Mouse (Mus musculus) forebrain, embryonic 16.5 days (tissue): Measurements from ENCODE around the gene Nfkbil1. TPM values are rescaled to one million over a fixed set of nuclear protein-coding genes. Genes with fewer than 3 reads are reported as not detected.

Experiments
- ATAC-seq: fragments of 200-750 bp; cut with Nextera tagmentation; 2 replicates; pipeline ENCODE4 v1.8.0; 2017; ENCODE audit warnings: mild to moderate bottlenecking, moderate library complexity
- H3K27ac ChIP-seq: fragments of 300-500 bp; sonication (generic); 2 replicates; pipeline ENCODE4 v1.5.1; 2014; ENCODE audit warnings: low read length, control low read depth
- H3K27me3 ChIP-seq: fragments of 300-500 bp; sonication (generic); replicated peaks from 2 replicates; pipeline ENCODE4 v1.6.1; 2014; ENCODE audit warnings: low read length; ENCODE audit not compliant: control insufficient read depth, insufficient read depth
- H3K36me3 ChIP-seq: fragments of 300-500 bp; sonication (generic); 2 replicates; pipeline ENCODE4 v1.6.1; 2014; ENCODE audit not compliant: control insufficient read depth, insufficient read depth
- H3K4me1 ChIP-seq: fragments of 300-500 bp; sonication (generic); replicated peaks from 2 replicates; pipeline ENCODE4 v1.6.1; 2014; ENCODE audit warnings: low read length; ENCODE audit not compliant: control insufficient read depth, insufficient read depth
- H3K4me2 ChIP-seq: fragments of 300-500 bp; sonication (generic); 2 replicates; pipeline ENCODE4 v1.6.1; 2014; ENCODE audit warnings: mild to moderate bottlenecking, low read length, control low read depth
- H3K4me3 ChIP-seq: fragments of 300-500 bp; sonication (generic); replicated peaks from 2 replicates; pipeline ENCODE4 v1.5.1; 2014; ENCODE audit warnings: mild to moderate bottlenecking, low read length, control low read depth
- H3K9ac ChIP-seq: fragments of 300-500 bp; sonication (generic); replicated peaks from 2 replicates; pipeline ENCODE4 v1.6.1; 2014; ENCODE audit warnings: low read depth, low read length, control low read depth
- H3K9me3 ChIP-seq: fragments of 300-500 bp; sonication (generic); 2 replicates; pipeline ENCODE4 v1.6.1; 2016; ENCODE audit warnings: low read length; ENCODE audit not compliant: control insufficient read depth
- WGBS: fragments of 180-500 bp; shearing (Covaris S2); extraction: QIAGEN DNeasy Blood & Tissue Kit; methylation state at CpG from one replicate; pipeline ENCODE4 v1.1.7; 2014; 5-methylcytosine and 5-hydroxymethylcytosine counted together
- polyA plus RNA-seq: library from polyadenylated mRNA; unstranded; fragments of >200 nt; fragmentation: Nextera tagmentation; extraction: Ambion mirVana; gene quantifications from 2 replicates; pipeline ENCODE4 v1.2.1, GENCODE M21; 2015

Nfkbil1 gene
- polyA plus RNA-seq, 1 experiment from 2014 or later, result 10.7 TPM

DNA sequence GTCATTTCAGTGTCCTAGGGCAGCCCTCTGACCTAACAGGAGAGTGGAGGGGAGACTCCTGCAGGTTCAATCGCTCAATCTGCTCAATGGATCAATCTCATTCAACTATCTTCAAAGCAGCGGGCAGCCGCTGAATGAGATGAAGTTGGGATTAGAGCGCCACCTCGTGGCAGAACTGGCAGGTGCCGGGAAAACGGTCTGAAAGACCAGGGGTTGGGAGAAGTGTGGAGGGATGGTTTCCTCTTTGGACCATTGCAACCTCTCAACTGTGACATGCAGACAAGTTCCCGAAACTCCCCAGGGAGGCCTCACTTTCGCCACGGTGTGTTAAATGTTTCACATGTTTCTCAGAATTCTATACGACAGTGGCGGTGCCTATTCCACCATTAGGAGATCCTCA, 3.5 kb downstream of the Nfkbil1 start:
- peaks cover 27% of the 10 kb centered on the region for H3K4me1 ChIP-seq
- H3K9me3 ChIP-seq, result no peaks in the 10 kb centered on the region
- no peak overlapping the region for H3K4me2 ChIP-seq
- H3K4me3 ChIP-seq, result no peak overlapping the region
- H3K27me3 ChIP-seq, result no peaks in the 10 kb centered on the region
- WGBS, result 14% methylated on average over 12 of the region's 12 CpGs
- no peak overlapping the region for H3K27ac ChIP-seq
- no peak overlapping the region for H3K9ac ChIP-seq
- no peak for ATAC-seq
- H3K36me3 ChIP-seq, result 0 out of 2 replicates have a peak, but pooled peaks cover 4% of the 10 kb centered on the region

DNA sequence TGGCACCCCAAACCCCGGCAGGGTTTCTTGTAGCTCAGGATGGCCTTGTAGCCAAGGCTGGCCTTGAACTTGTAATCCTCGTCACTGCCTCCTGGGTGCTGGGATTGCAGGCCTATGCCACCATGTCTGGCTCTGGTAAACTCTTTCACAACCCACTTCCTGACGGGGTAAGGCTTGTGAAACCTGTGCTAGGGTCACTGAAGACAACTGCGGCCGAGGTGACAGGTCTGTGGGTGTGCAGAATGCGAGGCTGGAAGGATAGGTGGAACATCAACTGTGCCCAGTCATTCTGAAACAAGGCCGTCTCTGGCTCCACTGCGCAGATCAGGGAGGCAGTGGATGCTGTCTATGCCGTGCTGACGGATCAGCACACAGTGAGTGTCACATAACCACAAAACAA, 4.6 kb downstream of the Nfkbil1 start:
- H3K4me2 ChIP-seq, result no peak overlapping the region
- 94% methylated on average over 10 of the region's 10 CpGs for WGBS
- H3K4me3 ChIP-seq, result no peak overlapping the region
- H3K27me3 ChIP-seq, result no peaks in the 10 kb centered on the region
- ATAC-seq, result no peak
- H3K36me3 ChIP-seq, result 0 out of 2 replicates have a peak, but pooled peaks cover 4% of the 10 kb centered on the region
- peaks cover 21% of the 10 kb centered on the region for H3K4me1 ChIP-seq
- H3K9ac ChIP-seq, result no peak overlapping the region
- no peak overlapping the region for H3K27ac ChIP-seq
- H3K9me3 ChIP-seq, result no peaks in the 10 kb centered on the region

GRCm38 (mm10) chr17:35226561-35227046, 9.0 kb downstream of the Nfkbil1 start:
- Histone ChIP-seq H3K27ac (no peak overlapping the region), H3K4me3 (no peak overlapping the region), H3K27me3 (no peaks in the 10 kb centered on the region), H3K9ac (no peak overlapping the region), H3K4me1 (no peaks in the 10 kb centered on the region; the same call in 1 of the 2 replicates), H3K36me3 (0 out of 2 replicates have a peak, but pooled peaks cover 6% of the 10 kb centered on the region), H3K9me3 (no peaks in the 10 kb centered on the region), H3K4me2 (no peak overlapping the region)
- WGBS, result 86% methylated on average over 14 of the region's 14 CpGs
- ATAC-seq, result no peak

GRCm38 (mm10) chr17:35225456-35225855, 10.1 kb downstream of the Nfkbil1 start:
- H3K27ac ChIP-seq, result no peak overlapping the region
- WGBS, result 96% methylated on average over 5 of the region's 5 CpGs
- no peaks in the 10 kb centered on the region for H3K4me1 ChIP-seq
- no peaks in the 10 kb centered on the region for H3K9me3 ChIP-seq
- no peak for ATAC-seq
- no peak overlapping the region for H3K4me3 ChIP-seq
- H3K4me2 ChIP-seq, result no peak overlapping the region
- no peaks in the 10 kb centered on the region for H3K27me3 ChIP-seq
- no peak overlapping the region for H3K9ac ChIP-seq
- H3K36me3 ChIP-seq, result 0 out of 2 replicates have a peak, but pooled peaks cover 7% of the 10 kb centered on the region

GRCm38 (mm10) chr17:35224641-35225040, 11.0 kb downstream of the Nfkbil1 start:
- Histone ChIP-seq H3K36me3 (peaks cover 11% of the 10 kb centered on the region; the same call in 1 of the 2 replicates), H3K4me1 (no peaks in the 10 kb centered on the region)
- 97% methylated on average over 4 of the region's 4 CpGs for WGBS

GRCm38 (mm10) chr17:35222299-35222698, 13.3 kb downstream of the Nfkbil1 start:
- Histone ChIP-seq H3K36me3 (peaks cover 7% of the 10 kb centered on the region; the same call in 1 of the 2 replicates), H3K9ac (no peak overlapping the region), H3K9me3 (no peaks in the 10 kb centered on the region), H3K27me3 (no peaks in the 10 kb centered on the region), H3K4me3 (no peak overlapping the region), H3K4me1 (no peaks in the 10 kb centered on the region), H3K4me2 (no peak overlapping the region), H3K27ac (no peak overlapping the region)
- no peak for ATAC-seq
- WGBS, result 85% methylated on average over 6 of the region's 6 CpGs

More at GRCm38 (mm10) chr17:35224641-35225040, 11.0 kb downstream of the Nfkbil1 start:
- Histone ChIP-seq H3K27me3 (no peaks in the 10 kb centered on the region), H3K9me3 (no peaks in the 10 kb centered on the region), H3K9ac (no peak overlapping the region), H3K4me2 (no peak overlapping the region), H3K4me3 (no peak overlapping the region), H3K27ac (no peak overlapping the region)
- no peak for ATAC-seq

GRCm38 (mm10) chr17:35220156-35220952, 15.2 kb downstream of the Nfkbil1 start, which contains the start of gene Gm16181:
Gm16181 (plus strand) TSS chr17:35220834.
- Histone ChIP-seq H3K27ac (no peak within 1 kb of the TSS), H3K4me3 (no peak within 1 kb of the TSS), H3K27me3 (no peaks in the 10 kb centered on the region), H3K4me2 (no peak within 1 kb of the TSS), H3K4me1 (no peaks in the 10 kb centered on the region), H3K36me3 (peaks cover 7% of the 10 kb centered on the region; the same call in 1 of the 2 replicates), H3K9ac (no peak within 1 kb of the TSS), H3K9me3 (no peaks in the 10 kb centered on the region)
- 85% methylated on average over 28 of the region's 28 CpGs for WGBS
- ATAC-seq, result no peak

- no peak overlapping the region for H3K9ac ChIP-seq
- H3K4me2 ChIP-seq, result no peak overlapping the region
- no peaks in the 10 kb centered on the region for H3K4me1 ChIP-seq
- H3K27me3 ChIP-seq, result no peaks in the 10 kb centered on the region
- ATAC-seq, result no peak
- H3K27ac ChIP-seq, result no peak overlapping the region
- H3K36me3 ChIP-seq, result peaks cover 5% of the 10 kb centered on the region; the same call in 1 of the 2 replicates
- no peak overlapping the region for H3K4me3 ChIP-seq
- WGBS, result 92% methylated on average over 6 of the region's 6 CpGs
- H3K9me3 ChIP-seq, result no peaks in the 10 kb centered on the region
Observed at GRCm38 (mm10) chr17:35219601-35220041, 16.0 kb downstream of the Nfkbil1 start.

GRCm38 (mm10) chr17:35218516-35219193, 16.9 kb downstream of the Nfkbil1 start:
- Histone ChIP-seq H3K27ac (no peak overlapping the region), H3K4me1 (no peaks in the 10 kb centered on the region), H3K36me3 (peaks cover 5% of the 10 kb centered on the region; the same call in 1 of the 2 replicates), H3K9me3 (no peaks in the 10 kb centered on the region), H3K4me3 (no peak overlapping the region), H3K27me3 (no peaks in the 10 kb centered on the region), H3K9ac (no peak overlapping the region), H3K4me2 (no peak overlapping the region)
- WGBS, result 85% methylated on average over 18 of the region's 18 CpGs
- ATAC-seq, result no peak
